Mouse (Mus musculus): ENCODE measurements around the gene Ifrd2.

Ifrd2 gene

DNA sequence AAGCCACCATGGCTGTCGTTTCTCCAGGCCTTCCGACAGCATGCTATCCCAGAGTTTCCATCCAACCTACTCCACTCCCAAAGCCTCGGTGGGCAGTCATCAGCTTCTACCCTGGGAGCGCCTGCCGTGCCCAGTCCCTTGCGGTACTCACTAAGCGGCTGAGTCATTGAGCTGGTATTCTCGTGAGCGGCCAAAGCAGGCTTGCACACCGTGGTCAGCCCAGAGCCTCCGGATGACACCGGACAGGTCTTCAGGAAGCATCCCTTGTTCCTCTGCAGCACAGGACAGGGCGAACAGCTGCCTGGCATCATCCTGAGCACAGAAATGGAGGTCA, 32.1 kb downstream of the Ifrd2 start:
- no peak for DNase-seq (ENCODE audit: low spot score in 2 of 2)

- DNase-seq (ENCODE audit: low spot score in 2 of 2): no peak
Observed at GRCm38 (mm10) chr9:107620954-107621353, 33.5 kb downstream of the Ifrd2 start.

DNA sequence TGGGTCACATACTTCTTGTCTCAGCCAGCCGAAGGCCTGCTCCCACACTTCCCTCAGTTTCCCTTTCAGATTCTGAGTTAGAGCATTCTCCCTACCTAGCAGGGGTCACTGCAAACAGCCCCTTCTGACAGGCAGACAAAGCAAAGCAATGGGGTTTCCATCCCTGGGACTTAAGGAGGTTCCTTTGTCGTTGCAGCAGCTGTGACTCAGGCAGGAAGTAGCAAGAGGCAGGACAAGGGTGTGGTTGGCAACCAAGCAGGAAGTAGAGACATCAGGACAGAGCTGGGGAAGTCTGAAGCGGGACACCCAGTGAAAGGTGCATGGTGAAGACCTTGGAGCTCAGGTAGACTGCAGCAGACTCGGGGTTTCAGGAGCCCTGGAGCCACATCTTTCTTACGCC, 37.1 kb downstream of the Ifrd2 start:
- DNase-seq (ENCODE audit: low spot score in 2 of 2): no peak

DNA sequence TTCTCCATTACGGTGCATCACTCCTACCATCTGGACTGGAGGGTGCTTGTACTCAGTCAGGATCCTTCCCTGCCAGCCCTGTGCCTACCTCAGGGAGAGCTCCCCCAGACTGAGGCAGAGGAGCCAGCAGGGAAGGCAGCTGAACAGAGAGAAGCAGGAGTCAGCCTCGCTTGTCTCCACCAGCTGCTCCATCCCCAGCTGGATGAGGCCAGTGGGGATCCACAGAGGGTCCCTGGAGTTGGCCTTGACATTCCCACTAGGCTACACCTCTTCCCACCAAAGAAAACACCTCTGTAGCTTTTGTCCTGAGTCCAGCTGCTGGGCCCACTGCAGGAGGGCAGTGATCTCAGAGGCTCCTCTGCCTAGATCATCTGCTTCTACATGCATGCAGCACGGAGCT, 37.5 kb downstream of the Ifrd2 start:
- no peak for DNase-seq (ENCODE audit: low spot score in 2 of 2)

DNA sequence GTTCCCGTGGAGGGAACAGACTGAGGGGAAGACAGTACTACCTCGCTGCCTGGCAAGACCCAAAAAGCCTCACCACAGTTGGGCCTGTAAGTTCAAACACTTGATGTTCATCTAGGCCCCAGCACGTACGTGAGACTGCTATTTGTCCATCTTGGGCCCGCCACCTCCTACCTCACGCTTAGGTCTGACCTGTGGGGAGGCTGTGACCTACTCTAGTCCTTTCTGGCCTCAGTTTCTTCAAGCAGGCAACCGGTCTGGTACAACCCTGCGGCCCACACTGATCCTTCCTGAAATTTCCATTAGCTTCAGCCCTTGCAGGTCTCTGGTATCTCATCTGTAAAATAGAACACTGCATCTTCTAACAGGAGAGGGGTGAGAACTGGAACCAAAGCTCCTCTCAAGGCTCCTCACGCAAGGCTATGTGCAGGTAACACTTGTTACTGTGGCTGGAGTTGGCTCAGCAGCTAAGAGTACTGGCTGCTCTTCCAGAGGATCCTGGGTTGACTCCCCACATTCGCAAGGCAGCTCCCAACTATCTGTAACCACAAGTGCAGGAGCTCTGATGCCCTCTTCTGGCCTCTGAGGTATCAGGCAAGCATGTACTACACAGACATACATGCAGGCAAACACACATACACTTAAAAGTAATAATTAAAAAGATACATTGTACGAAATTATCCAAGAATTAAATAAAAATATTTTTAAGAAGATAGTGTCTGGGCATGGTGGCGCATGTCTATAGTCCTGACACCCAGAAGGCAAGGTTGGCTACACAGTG, 38.1 kb downstream of the Ifrd2 start:
- no peak for DNase-seq (ENCODE audit: low spot score in 2 of 2)

DNA sequence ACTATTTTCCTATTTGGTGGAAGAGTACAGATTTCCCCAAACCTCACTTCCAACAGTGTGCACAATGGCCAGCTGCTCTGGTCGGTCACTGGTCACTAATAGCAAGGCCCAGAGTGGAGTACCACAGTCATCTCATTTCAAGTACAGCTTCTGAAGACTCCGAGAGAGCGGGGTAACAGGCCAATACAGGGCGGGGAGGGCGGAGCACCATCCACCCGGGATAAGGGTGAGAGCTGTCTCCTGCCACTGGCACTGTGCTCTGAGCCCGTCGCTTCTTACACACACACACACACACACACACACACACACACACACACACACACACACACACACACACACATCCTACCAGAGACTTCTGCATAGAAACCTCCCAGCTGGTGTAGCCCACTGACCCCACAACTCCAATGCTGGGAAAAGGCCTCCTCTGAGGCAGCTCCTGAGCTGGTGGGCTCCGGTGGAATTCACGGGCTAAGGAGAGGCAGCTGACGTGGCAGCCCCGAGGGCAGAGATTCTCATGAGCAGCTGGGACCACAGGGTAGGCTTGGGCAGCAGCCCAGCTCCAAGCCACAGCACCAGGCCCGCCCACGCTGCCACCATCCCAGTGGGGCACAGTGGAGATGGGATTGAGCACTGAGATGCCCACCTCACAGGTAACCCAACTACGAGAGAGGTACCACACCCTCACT, 38.9 kb downstream of the Ifrd2 start:
- DNase-seq (ENCODE audit: low spot score in 2 of 2): no peak

DNA sequence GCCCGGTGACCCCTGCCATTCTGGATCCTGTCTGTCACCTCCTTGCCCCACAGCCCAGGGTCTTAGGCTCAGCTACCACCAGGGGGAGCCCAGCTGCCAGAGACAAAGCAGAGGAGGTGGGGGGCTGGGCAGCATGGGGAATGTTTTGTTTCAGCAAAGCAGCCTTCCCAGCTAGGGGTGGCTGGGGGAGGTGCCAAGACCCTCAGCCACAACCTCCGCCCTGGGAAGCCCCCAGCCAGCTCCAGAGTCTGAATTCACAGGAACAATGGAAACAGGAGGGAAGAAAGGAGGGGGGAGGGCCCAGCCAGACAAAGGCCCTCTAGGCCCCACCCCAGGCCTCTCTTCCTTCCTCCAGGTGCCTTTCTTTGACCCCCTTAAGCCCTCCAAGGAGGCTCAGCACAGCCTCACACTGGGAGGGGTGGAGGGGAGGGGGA, 39.4 kb downstream of the Ifrd2 start:
- peak; percentile 73 to 88 for DNase-seq (ENCODE audit: low spot score in 2 of 2)

DNA sequence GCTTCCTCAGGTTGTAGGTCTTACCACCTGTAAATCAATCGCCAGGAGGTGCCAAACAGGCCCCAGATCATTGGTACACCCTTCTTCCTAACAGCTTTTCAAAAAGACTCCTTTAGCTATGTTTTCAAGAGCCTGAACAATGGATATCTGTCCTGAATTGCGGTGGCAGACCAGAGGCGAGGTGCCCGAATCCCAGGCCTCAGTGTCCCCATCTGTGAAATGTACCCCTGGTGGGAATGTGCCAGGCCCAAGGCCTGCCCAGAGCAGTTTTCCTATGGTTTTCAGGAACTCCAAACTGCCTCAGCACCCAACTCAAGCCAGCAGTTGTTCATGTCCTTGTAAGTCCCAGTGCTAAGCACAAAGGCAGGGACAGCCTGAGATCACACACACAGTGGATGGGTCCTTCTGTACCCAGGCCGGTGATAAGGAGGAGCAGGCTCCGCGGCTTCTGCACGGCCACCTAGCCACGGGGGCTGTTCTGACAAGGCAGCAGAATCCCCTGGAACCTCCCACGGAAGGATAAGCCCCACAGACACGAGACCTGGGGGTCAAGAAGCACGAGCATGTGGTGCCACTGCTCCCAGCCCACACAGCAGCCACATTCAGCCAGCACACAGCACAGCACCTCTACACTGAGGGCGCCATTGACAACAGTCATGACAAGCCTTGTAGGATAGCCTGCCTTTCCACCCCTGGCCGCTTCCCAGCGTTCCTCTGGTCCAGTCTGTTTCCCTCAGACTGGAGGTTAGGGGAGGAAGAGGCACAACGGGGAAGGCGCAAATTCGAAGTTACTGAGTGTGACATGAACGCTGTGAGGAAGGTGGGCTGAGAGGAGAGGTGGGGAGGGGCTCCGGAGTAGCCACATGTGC, 40.2 kb downstream of the Ifrd2 start:
- DNase-seq (ENCODE audit: low spot score in 2 of 2): no peak

DNA sequence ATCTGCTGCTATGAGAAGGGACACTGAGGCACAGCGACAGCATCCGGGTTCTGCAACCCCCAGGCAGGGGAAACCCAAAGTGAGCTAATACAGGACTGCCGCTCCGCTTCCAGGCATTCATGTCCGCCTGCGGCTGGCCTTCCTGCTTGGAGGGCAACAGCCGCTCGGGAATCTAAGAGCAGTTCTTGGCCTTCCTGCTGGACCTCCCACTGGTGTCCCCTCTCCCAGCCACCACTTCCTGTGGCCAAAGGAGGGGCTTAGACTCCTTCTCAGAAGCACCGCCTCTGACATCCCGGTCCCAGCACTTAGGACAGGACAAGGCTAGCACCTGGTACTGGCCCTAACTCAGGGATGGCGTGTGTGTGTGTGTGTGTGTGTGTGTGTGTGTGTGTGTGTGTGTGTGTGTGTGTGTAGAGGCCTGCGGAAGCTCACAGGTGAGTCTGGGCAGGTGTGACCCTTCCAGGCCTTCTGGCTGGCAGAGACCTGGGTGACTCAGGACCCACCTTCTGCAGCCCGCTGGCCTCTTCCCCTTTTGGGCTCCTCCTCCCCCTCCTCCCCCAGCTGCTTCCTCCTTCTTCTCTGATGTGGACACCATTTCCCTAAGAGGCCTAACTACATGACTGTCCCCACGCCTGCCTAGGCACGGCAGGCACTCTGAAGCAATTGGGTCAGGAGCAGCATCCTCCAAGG, 41.4 kb downstream of the Ifrd2 start:
- DNase-seq (ENCODE audit: low spot score in 2 of 2): no peak

GRCm38 (mm10) chr9:107629411-107629730, 41.9 kb downstream of the Ifrd2 start:
- no peak for DNase-seq (ENCODE audit: low spot score in 2 of 2)

DNA sequence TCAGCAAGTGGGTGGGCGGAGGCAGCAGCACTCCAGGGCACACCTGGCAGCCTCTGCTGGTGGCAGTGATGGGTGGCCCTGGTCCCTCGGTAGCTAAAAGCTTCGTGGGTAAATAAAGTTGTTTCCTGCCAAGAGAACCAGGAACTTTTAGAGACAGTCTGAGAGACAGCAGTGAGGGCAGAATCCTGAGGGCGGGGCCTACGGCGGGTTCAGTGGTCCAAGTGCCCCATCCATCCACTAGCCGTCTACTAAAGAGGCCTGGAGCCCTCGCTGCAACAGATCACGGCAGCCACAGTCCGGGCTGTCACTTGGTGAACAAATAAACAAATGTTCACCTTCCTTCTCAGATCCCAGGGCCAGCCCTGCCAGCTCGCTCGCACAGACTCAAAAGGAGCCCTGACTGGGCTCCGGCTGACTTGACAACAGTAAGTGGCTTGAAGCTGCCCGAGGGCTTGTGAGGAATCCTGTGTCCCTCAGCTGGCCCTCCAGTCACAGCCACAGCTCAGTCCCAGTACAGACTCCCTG, 42.5 kb downstream of the Ifrd2 start:
- DNase-seq (ENCODE audit: low spot score in 2 of 2): no peak

GRCm38 (mm10) chr9:107630576-107630975, 43.1 kb downstream of the Ifrd2 start:
- no peak for DNase-seq (ENCODE audit: low spot score in 2 of 2)

- no peak for DNase-seq (ENCODE audit: low spot score in 2 of 2)
Observed at GRCm38 (mm10) chr9:107631311-107631826, 43.9 kb downstream of the Ifrd2 start.

DNA sequence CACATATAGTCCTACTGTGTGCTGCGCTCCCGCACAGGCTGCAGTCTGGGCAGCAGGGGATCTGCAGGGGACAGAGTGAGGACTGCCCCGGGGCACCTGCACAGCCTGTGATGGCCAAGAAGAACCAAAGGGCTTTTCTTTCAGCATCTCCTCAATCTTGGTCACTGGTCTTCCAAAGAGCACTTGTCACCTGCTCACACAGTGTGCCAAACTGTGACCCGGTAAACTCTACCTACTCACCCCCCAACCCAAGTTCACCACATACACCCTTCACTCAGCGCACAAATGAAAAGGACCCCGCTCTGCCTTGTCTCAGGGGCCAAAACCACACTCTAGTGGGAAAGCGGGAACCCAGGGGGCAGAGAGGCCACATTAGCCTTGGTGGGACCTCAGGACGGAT, 44.4 kb downstream of the Ifrd2 start:
- no peak for DNase-seq (ENCODE audit: low spot score in 2 of 2)

GRCm38 (mm10) chr9:107632478-107632877, 45.0 kb downstream of the Ifrd2 start:
- no peak for DNase-seq (ENCODE audit: low spot score in 2 of 2)

DNA sequence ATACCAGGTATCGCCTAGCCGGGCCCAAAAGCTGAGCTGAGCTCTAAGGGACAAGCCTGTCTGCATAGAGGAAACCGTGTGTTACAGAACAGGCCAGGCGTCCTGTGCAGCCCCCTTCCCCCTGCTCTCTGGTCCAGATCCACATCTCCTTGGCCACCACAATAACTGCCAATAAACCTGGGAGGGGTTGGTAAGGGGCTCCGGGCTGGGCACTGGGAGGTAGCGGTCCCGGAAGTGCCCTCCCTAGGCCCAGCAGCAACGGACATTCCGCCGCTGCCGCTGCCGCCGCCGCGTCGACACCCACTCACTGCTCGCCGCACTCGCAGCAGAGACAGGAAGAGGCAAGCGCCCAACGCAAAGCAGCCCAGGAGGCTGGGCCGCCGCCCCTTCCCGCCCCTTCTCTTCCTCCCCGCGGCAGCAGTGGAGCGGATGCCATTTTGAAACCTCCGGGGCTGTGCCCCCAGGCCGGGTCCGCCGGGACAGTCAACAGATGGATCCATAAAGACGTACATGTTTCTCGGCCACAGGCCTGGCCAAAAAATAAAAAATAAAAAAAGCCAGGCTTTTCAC, 45.7 kb downstream of the Ifrd2 start:
- DNase-seq (ENCODE audit: low spot score in 2 of 2): peak; percentile 80 to 83

GRCm38 (mm10) chr9:107633661-107634405, 46.4 kb downstream of the Ifrd2 start:
- no peak for DNase-seq (ENCODE audit: low spot score in 2 of 2)

DNA sequence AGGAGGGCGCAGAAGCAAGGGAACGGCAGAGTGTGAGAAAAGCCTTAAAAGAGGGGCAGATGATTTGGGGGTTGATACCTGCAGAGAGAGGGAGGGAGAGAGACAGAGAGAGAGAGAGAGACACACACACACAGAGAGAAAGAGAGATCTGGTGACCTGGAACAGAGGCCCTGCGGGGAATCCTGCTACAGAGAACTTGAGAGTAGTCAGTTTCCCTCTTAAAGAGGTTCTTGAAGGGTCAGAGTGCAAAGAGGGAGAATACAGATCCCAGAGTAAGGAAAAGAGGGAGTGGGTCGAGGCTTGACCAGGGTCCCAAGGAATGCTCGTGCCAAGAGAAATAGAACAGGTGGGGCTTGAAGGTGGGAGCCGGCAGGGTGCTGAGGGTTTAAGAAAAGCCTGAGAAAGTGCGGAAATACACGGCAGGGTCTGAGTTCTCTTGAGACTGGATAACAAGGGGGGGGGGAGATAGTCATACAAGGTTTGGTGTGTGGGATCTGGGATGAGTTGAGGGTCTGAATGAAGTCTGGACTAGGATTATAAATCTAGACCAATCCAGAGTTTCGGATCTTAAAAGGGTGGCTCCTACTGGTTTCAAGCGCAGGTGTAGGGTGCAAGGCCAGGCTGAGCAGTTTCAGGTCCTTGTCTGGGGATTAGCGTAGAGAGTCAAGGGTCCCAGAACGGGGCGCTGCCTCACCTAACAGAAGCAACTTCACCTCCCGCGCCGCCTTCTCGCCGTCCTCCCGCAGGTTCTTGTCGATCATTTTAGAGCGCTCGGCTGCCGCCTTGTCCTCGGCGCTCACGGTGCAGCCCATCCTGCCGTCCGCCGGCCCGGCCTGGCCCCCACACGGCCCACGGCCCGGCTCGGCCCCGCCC, 47.2 kb downstream of the Ifrd2 start:
- DNase-seq (ENCODE audit: low spot score in 2 of 2): no peak

GRCm38 (mm10) chr9:107635279-107636028, 48.0 kb downstream of the Ifrd2 start, which contains the start of gene Gnai2:
Gnai2 (minus strand) TSS chr9:107635367.
- peak; percentile 95 to 96 for DNase-seq (ENCODE audit: low spot score in 2 of 2)

Measured in urinary bladder, postnatal 4 days (tissue).